Mouse (Mus musculus): Measurements from ENCODE around the gene Cpe.

The Cpe gene

DNA sequence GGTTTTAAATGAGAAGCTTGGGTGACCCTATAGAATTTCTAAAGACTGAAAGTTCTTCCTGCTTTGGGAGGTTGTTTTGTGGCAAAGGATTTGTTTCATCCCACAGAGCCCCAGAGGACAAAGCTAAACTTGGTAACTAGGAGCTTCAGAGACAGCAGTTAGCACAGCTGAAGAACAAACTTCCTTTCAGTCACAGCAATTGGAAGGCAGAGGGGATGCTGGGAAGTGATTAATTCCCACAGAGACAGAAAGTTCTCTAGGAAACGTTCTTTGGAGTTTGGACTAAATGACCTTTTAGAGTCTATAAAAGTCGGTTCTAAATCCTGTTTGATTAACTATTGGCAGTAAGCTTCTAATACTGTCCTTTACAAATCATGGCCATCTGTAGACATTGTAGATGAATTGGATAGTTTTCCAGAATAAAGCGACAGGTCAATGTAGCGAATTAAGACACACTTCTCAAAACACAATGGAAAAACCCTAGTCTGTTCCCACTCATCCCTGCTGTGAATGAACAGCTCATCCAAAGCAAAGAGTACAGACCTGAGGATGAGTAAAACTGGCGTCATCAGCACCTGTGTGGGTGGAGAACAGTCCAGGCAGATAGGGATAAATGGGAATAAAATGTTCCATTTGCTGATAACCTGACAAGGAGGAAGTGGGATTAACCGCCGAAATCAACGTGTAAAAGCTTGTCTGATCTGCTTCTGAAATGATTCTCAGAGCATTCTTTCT lies 58.6 kb downstream of the Cpe start:
- DNase-seq (ENCODE audit: low read depth, low spot score) = no peak

DNA sequence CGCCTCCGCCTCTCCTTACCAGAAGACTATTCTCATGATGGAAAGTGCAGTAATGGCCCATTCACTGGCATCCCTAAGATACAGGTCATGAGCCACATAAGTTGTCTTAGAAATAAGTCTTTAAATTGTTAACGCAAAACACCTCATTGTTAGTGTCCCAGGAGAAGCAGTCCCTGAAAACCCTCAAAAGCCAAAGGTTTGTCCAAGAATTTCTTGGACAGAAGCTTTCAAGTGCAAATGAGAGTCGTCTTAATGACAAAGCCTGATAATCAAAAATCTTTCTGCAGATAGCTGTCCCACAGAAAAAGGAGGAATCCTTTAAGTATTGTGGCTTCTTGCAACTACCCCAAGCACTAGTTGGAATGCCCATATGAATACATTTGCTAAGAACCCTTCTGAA lies 60.7 kb downstream of the Cpe start:
- DNase-seq (ENCODE audit: low read depth, low spot score) = no peak

DNA sequence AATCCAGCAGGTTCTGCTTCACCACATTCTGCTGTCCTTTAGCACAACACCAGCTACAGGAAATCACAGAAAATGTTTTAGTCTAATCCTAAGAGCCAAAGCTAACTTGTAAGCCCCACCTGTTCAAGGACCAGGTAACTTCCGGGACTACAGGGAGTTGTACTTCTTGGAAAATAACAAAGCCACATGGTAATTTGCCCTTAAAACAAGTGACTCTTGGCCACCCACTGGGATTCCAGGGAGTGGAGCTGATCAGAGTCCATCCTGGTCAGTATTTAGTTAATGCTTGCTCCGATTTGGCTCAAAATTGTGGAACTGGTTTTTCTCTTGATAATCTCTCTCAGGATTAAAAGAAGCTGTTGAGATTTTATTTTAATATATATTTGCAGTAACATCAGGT lies 61.1 kb downstream of the Cpe start:
- no peak for DNase-seq (ENCODE audit: low read depth, low spot score)

DNA sequence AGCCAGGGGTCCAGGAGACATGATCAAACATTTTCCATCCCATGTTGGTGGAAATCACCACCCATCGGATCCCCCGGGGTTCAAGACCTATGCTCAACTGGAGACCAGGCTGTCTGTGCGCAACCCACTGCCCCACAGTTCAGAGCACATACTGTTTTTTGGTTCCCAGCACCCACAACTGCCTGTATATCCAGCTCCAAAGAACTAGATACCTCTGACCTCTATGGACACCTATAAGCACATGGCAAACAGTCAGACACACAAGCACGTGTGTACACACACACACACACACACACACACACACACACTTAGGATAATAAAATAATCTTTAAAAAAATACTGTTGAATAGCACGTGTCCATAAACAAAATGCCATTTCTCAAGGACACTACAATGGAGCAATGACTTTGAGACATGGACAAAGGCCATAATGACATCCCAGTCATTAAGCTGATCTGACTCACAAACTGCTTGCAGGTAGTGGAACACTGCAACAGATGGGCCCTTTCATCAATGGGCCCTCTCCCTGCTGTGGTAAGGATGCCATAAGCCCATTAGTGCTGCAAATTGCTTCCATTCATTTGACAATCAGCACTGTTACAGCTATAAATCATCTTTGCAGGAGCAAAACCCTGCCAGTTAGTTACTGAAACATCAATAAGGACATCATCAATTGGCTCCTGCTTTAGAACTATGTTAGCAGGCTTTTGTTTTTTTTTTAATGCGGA lies 63.7 kb downstream of the Cpe start:
- DNase-seq (ENCODE audit: low read depth, low spot score) = no peak

DNA sequence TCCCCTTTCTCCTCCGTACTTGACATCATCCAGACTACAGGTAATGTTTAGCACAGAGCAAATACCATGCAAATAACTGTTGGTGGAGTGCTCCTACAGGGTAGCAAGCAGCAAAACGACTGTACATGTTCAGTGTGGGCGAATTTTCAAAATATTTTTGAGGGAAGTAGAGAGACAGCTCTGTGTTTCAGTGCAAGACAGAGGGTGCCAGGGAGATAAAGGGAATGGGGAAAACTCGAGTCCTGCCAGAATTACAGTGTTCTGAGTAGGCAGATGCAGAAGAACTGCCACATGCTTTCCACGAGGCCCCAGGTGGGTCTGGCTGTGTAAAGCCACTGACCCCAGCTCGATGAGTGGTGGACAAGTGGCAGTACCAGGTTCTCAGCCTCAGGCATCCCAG lies 64.8 kb downstream of the Cpe start:
- DNase-seq (ENCODE audit: low read depth, low spot score) = no peak

DNA sequence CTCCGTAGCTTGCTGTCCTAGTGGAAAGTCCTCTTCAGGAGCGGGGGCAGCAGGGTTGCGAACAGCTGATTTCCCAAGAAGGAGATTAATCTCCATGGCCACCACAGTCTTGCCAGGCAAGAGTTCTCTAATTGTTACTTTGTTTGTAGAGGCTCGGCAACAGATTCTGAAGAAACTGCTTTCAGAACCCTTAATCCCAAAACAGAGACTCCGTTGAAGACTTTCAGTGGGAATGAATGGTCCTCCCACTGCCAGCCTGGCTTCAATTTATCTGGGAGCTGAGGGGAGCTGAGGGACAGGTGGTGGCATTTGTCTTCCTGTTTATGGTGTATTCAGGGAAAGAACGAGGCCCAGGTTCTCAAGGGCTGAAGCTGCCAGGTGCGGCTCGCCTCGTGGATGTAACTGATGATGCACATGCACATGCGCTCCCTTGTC lies 68.2 kb downstream of the Cpe start:
- DNase-seq (ENCODE audit: low read depth, low spot score) = no peak

DNA sequence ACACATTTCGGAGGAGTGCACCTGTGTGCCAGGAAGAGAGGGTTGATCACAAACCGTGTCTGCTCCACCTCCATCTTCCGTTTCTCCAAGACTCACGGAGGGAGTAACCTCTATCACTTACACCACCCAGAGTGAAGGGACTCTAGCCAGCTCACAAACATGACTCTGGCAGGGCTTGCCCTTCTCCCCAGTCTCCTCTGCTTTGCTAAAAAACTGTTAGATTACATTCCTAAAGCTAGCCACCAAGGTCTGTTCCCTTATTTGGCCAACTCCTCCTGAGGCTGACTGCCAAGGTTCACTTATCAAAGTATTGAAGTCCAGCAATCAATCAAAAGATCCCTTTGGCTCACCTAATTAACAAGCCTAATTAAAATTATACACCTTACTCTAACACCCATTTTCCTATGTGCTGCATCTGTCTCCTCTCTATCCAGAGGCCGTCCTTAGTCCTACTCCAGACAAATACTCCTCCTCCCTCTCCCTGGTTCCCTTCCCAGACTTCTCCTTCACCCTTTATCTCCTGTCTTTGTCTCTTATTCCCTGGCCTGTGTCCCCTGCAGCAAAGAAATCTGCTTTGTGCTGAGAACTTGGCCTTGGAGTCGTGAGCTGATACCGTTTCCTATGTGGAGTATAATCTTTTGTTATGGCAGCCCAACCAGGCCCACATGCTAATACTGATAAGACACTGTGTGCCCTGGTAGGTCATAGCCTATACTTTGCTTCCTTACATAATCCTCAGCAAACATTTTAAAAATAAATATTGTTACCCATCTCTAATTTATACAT lies 72.3 kb downstream of the Cpe start:
- DNase-seq (ENCODE audit: low read depth, low spot score) = no peak

DNA sequence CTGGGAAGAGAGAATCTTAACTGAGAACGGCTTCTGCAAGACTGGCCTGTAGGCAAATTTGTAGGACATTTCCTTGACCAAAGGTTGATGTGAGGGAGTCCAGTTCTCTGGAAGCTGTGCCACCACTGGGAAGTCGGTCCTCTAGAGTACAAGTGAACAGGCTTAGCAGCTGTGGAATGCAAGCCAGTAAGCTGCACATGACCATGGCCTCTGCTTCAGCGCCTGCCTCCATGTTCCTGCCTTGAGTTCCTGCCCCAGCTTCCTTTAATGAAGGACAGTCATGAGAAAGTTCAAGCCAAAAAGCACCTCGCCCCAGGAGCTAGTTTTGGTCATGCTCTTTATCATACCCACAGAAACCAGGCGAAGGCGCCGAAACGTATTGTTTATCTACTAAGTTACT lies 73.2 kb downstream of the Cpe start:
- DNase-seq (ENCODE audit: low read depth, low spot score) = no peak

DNA sequence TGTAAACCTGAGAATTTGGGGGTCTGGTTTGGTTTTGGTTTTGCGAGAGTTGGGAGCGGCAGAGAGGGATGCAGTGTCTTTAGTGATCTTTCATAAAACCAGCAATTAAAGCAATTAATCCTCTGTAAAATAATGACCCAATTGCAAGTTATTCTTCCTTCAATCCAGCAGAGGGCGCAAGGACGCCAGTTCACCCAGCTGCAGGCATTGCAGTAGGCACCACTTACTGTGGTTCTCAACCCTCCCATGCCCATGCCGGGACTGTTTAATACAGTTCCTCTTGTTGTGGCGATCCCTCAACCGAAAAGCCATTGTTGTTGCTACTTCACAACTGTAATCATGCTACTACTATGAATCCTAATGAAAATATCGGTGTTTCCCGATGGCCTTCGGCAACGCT lies 74.2 kb downstream of the Cpe start:
- peak; percentile 77 for DNase-seq (ENCODE audit: low read depth, low spot score)

DNA sequence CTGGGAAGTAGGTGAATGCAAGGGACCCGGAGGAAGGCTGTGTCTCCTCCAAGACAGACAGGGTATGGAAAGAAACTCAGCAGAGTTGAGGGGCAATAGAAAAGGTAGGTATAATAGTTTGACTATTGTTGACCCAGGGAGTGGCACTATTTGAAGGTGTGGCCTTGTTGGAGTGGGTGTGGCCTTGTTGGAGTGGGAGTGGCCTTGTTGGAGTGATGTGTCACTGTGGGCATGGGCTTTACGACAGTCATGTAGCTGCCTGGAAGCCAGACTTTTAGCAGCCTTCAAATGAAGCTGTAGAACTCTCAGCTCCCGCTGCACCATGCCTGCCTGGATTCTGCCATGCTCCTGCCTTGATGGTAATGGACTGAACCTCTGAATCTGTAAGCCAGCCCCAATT lies 76.3 kb downstream of the Cpe start:
- DNase-seq (ENCODE audit: low read depth, low spot score) = no peak

DNA sequence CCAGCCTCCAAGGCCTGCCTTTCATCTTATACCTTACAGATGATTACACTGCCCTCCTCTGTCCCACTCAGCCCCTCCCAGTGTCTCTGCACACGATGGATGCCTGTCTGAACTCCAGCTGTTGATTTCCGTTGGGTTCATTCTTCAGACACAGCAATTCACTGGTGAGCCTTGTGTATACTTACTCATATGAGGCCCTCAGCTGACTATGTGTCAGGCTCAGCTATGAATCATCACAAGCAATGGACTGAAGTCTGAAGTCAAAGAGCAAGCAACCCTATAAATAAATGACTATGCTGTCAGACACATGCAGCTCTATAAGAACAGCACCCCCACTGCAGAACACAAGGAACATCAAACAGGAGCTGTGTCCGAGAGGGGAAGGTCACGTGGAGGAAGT lies 77.4 kb downstream of the Cpe start:
- peak; percentile 3 for DNase-seq (ENCODE audit: low read depth, low spot score)

DNA sequence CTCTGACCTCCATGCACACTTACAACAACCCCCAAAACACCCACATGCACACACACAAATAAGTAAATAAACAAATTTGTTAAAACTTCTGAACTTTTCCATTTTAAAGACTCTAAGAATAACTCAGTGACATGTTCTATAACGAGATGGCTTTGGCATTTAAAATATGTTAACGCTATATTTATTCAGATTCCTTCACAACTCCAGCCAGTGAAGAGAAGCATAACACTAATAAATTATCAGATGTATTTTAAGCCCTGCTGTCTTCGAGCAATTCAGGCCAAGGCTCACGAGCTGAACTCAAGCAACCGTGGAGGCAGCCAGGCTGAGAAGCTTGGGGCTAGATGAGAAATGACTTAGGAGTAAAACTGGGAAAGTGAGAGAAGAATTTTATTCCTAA lies 79.2 kb downstream of the Cpe start:
- DNase-seq (ENCODE audit: low read depth, low spot score) = no peak

DNA sequence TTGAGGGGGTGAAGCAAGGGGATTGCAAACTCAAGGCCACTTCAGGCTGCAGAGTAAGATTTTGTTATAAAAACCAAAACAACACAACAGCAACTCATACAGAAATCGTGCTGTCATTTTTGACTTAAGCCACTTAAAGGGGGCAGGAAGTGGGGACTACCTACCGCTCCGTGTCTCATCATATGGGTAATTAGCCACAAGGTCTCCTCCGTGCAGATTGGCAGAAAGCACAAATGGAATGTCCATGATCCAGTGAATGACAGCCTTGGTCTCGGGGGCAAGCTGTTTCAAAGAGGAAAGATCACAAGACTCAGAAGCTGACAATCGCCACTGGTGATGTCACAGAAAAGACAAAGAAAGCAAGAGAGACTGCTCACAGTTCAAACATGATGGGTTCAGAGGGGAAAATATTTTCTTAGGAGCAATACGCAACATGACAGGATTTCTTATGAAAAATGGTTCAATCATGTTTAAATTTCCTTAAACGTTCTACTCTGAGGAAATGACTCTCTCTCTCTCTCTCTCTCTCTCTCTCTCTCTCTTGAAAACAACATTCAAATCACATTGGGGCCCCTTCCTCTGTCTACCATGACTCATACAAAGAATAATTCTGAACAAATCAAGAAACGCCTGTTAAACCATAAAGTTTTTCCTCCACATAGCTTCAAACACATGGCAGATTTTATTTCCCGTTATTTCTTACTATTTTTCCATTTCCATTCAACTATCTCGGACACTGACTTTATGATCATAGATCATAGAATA lies 81.5 kb downstream of the Cpe start:
- DNase-seq (ENCODE audit: low read depth, low spot score) = peak; percentile 10

DNA sequence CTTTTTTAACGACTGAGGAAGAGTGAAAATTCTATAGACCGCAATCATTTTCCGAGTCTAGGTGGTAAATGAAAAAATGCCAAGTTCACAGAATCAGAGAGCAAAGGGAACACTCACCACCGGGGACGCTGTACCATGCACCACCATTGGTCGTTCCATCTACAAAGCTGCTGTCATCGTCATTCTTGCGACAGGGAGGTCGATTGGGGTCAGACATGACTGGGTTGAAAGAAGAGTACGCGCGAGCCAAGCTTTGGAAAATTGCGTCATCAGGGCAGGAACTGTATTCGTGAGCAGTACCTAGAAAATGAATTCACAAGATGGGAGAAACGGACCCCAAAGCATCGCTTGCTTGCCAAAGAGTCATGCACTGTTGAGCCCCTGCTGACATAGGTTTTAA lies 83.9 kb downstream of the Cpe start:
- DNase-seq (ENCODE audit: low read depth, low spot score) = no peak

DNA sequence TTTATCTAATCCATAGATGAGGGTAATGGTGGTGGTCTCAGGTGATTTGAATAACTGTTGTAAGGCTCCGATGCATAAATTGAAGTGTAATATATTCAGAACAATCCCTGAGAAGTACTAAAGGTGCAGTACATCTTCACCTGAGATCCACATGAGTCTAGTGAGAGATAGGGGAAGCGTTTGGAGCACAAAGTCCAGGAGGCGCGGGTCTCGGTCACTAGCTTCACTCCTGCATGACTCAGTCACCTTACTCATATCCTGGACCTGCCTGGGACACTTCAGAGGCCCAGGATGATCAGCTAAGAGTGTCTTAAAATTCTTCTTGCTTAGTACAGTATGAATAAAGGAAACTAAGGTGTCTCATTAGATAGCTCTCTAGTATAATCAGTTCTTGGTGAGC lies 86.8 kb downstream of the Cpe start:
- no peak for DNase-seq (ENCODE audit: low read depth, low spot score)

DNA sequence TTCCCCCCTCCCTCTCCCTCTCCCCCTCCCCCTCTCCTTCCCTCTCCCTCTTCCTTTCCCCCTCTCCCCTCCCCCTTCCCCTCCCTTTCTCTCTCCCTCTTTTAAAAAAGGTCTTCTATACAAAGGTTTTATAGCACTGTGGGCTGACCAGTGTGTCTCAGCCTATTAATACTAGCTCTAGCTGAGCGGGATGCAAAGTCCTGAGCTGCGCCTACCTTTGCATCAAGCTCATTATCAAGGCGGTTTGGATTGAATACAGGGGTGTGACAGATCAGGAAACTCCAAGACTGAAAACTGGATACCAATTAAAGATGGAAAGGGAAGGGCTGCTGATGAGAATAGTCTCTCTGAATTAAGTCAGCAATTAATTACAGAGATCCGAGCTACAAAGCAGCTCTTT lies 94.6 kb downstream of the Cpe start:
- DNase-seq (ENCODE audit: low read depth, low spot score) = no peak

DNA sequence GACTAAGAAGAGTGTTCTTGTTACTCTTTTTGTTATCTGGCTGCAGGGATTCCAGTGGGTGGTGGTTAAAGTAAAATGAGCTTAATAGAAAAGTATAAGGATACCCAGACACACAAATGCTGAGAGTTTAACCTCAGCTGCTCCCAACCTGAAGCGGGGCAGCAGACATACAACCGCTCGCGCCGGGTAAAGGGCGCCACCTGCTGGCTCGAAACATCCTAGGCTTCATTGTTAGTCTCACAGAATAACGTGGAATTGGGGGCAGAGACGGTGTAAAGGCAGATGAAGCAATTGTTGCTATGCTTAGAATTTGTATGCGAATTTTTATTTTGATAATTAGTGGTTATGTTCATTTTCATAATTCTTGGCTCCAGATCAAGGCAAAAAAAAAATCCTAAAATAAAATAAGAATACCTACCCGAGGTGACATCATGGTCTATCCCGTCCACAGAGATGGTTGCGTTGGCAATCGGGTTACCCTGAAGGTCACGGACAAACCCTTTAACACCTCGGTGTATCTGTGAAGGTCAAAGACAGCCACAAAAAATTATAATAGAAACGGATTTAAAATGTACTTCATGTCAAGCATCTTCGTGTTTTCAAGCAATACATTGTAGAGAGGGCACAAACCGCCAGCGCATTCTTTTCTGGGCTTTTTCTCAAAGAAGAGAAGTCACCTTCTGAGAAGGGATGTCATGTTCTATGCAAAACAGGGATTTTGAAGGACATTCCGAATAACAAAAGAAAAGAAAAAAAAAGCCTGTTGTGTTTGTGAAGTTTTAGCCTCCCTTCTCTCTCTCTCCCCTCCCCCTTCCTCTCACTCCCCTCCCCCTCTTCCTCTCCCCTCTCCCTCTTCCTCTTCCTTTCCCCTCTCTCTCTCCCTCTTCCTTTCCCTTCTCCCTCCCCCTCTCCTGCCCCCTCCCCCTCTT lies 95.5 kb downstream of the Cpe start:
- DNase-seq (ENCODE audit: low read depth, low spot score) = peak; percentile 60

DNA sequence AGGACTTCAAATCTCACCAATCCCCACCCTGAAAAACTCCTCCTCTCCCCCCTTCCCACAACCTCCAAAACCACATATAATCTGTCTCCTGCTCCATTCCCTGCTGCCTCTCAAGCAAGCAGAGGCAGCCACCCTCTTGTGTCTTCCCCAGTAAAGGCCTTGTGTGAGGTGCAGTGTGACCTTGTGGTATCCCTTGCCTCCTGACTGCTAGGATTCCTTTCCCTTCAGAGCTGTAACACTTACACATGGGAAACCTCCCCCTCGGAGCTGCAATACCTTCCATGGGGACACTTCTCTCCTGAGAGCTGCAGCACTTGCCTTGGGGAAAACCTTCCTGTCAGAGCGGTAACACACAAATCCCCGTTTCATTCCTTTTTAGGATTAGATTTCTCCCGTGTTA lies 96.5 kb downstream of the Cpe start:
- no peak for DNase-seq (ENCODE audit: low read depth, low spot score)

DNA sequence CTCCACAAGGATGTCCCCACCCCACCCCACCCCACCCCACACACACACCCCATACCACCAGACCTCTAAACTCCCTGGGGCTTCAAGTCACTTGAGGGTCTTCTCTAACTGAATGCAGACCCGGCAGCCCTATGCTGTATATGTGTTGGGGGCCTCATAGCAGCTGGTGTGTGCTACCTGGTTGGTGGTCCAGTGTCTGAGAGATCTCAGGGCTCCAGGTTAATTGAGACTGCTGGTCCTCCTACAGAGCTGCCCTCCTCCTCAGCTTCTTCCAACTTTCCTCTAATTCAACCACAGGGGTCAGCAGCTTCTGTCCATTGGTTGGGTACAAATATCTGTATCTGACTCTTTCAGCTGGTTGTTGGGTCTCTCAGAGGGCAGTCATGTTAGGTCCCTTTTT lies 102.4 kb downstream of the Cpe start:
- no peak for DNase-seq (ENCODE audit: low read depth, low spot score)

DNA sequence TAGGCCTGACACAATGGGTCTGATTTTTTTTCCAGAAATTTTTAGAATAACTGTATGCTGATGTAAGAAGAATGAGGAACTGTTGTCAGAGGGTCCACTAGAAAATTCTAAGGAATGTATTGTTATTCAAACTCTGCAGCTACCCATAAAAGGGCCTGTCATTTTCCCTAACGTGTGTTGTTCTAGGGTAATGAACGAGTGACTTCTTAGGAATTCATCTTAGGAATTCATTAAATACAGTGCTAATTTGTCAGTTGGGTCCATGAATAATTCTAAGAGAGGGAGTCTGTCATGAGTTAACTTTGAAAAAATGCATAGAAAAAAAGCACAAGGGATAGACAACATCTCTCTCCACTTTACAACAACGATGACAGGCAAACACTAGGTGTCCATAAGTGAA lies 110.0 kb downstream of the Cpe start:
- no peak for DNase-seq (ENCODE audit: low read depth, low spot score)

DNA sequence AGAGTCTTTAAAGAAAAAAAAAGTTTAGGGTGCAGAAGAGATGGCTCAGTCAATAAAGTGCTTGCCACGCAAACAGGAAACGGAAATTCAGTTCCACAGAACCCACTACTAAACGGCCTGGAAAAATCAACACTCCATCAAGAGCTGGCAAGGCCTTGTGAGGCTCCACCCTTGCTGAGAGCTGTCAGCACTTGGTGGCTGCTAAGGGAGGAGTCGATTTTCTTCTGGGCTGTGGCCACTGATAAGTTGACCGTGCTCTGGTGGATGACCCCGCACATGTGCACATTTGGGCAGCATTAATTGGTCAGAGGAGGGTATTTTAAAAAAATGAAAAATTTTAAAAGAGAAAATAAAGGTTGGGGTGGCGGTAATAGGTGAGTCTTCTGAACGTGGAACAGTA lies 114.6 kb downstream of the Cpe start:
- DNase-seq (ENCODE audit: low read depth, low spot score) = no peak
